Mouse (Mus musculus): ENCODE data around the gene Txnrd2. TPM values are rescaled to one million over a fixed set of nuclear protein-coding genes. Genes with fewer than 3 reads are reported as not detected.

Txnrd2 gene
- total and polyA plus RNA-seq, 3 experiments = 14.6 to 24.1 (median 22.0) TPM

DNA sequence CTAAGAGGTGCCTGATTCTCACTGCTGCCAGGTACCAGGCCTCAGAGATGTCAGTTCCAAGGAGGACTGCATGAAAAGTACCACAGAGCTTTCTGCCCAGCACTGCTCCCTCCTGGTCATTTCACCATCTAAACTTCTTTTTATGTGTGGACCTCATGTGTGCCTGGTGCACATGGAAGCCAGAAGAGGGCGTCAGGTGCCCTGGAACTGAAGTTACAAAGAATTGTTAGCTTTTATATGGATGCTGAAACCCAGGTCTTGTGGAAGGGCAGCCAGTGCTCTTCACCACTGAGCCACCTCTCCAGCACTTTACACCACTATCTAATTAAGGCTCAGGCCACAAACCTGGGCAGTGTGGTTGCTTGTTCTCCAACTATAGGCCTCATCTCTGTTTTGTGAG lies 44.6 kb downstream of the Txnrd2 start:
- no peaks in the 10 kb centered on the region for H3K9me3 ChIP-seq (replicated peaks; ENCODE audit: low read length)
- in situ Hi-C loops (cut with MboI; ENCODE audit: low pct_ligation_motif_present, low pct_unique_long_range_greater_than_20kb, low sequenced_read_pairs) (no loop called here), dilution Hi-C loops (cut with MboI; ENCODE audit: extremely low pct_ligation_motif_present, extremely low pct_unique_long_range_greater_than_20kb, low sequenced_read_pairs) (no loop called here)
- no peaks in the 10 kb centered on the region for H3K79me2 ChIP-seq (replicated peaks; ENCODE audit: control insufficient read depth, extremely low read depth, insufficient read depth, poor library complexity, severe bottlenecking)
- no peaks in the 10 kb centered on the region for H3K4me1 ChIP-seq (ENCODE audit: control insufficient read depth in 1 of 2, insufficient read depth in 2 of 2)
- no peak overlapping the region for H3K4me3 ChIP-seq (replicated peaks in 1 of 3; ENCODE audit: low read depth in 2 of 3, low read length in 2 of 3, poor library complexity in 1 of 3)
- no peak overlapping the region for H3K27ac ChIP-seq (ENCODE audit: insufficient read depth, low read depth)
- TF ChIP-seq RAD21 (IDR thresholded peaks at IDR 0.05; ENCODE audit: low read depth, low read length) = peak; percentile 37
- no peak for TF ChIP-seq POLR2AphosphoS2 (IDR thresholded peaks at IDR 0.05; ENCODE audit: low read depth, low read length)
- TF ChIP-seq JUN (IDR thresholded peaks at IDR 0.05; ENCODE audit: insufficient read depth, low read depth, low read length) = no peak
- TF ChIP-seq CHD2 (IDR thresholded peaks at IDR 0.05; ENCODE audit: low read length) = no peak
- peak in 1 of 2 experiments; percentile 65; a peak in 2 of 4 replicates for TF ChIP-seq CTCF (conservative IDR thresholded peaks at IDR 0.05 in 1 of 2, IDR thresholded peaks at IDR 0.05 in 1 of 2; ENCODE audit: low read depth in 2 of 2, low read length in 2 of 2)
- TF ChIP-seq EP300 (IDR thresholded peaks at IDR 0.05; ENCODE audit: low read length) = no peak
- TF ChIP-seq SMC3 (IDR thresholded peaks at IDR 0.05; ENCODE audit: low read depth, low read length) = peak; percentile 51
- no peak for TF ChIP-seq MAX (IDR thresholded peaks at IDR 0.05; ENCODE audit: low read length)
- TF ChIP-seq MEF2A (IDR thresholded peaks at IDR 0.05; ENCODE audit: borderline replicate concordance, low read depth, low read length) = no peak
- TF ChIP-seq MYC (IDR thresholded peaks at IDR 0.05; ENCODE audit: low read depth, low read length) = no peak
- TF ChIP-seq UBTF (IDR thresholded peaks at IDR 0.05; ENCODE audit: low read depth, low read length) = no peak
- H3K4me2 ChIP-seq (ENCODE audit: insufficient read depth, low read depth, poor library complexity, severe bottlenecking) = no peak overlapping the region
- no peaks in the 10 kb centered on the region for H3K27me3 ChIP-seq (replicated peaks)
- H3K36me3 ChIP-seq (replicated peaks in 1 of 2; ENCODE audit: control insufficient read depth in 1 of 2, insufficient read depth in 1 of 2, low read length in 1 of 2) = peaks cover 20 to 91% of the 10 kb centered on the region in 2 experiments
- H3K9ac ChIP-seq (ENCODE audit: insufficient read depth, low read depth) = no peak overlapping the region
- DNase-seq (ENCODE audit: extremely low read depth) = peak; percentile 21

DNA sequence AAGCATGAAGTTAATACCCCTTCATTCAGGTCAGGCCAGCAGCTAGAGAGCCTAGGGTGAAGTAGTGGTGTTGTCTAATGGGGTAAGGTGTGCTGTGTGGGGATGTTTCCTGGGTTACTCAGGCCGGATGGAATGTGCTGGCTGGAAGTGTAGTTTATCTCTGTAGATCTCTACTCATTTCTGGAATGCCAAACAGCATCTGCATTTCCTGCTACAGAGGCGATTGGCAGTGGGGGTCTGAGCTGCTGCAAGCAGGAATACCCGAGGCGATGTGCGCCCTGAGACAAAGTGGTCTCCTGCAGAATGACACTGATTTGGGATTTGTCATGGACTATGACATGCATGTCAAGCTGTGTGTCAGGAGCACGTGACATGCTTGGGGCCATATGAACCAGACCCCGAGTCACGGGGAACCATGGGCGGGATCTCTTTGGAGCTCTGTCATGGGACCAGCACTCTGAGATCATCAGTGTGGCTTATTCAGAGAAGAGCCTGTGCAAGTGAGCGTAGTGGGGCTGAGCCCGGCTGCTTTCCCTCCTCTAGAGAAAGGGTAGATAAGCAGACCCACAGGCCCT lies 45.3 kb downstream of the Txnrd2 start:
- no peaks in the 10 kb centered on the region for H3K9me3 ChIP-seq (replicated peaks; ENCODE audit: low read length)
- H3K36me3 ChIP-seq (replicated peaks in 1 of 2; ENCODE audit: control insufficient read depth in 1 of 2, insufficient read depth in 1 of 2, low read length in 1 of 2) = peaks cover 18 to 94% of the 10 kb centered on the region in 2 experiments
- DNase-seq (ENCODE audit: extremely low read depth) = no peak
- no peaks in the 10 kb centered on the region for H3K4me1 ChIP-seq (ENCODE audit: control insufficient read depth in 1 of 2, insufficient read depth in 2 of 2)
- no peak overlapping the region for H3K27ac ChIP-seq (ENCODE audit: insufficient read depth, low read depth)
- no peaks in the 10 kb centered on the region for H3K79me2 ChIP-seq (replicated peaks; ENCODE audit: control insufficient read depth, extremely low read depth, insufficient read depth, poor library complexity, severe bottlenecking)
- H3K4me3 ChIP-seq (replicated peaks in 1 of 3; ENCODE audit: low read depth in 2 of 3, low read length in 2 of 3, poor library complexity in 1 of 3) = no peak overlapping the region
- H3K4me2 ChIP-seq (ENCODE audit: insufficient read depth, low read depth, poor library complexity, severe bottlenecking) = no peak overlapping the region
- in situ Hi-C loops (cut with MboI; ENCODE audit: low pct_ligation_motif_present, low pct_unique_long_range_greater_than_20kb, low sequenced_read_pairs) (no loop called here), dilution Hi-C loops (cut with MboI; ENCODE audit: extremely low pct_ligation_motif_present, extremely low pct_unique_long_range_greater_than_20kb, low sequenced_read_pairs) (no loop called here)
- TF ChIP-seq IRF4 (IDR thresholded peaks at IDR 0.05; ENCODE audit: low read depth, low read length) (no peak), NELFE (IDR thresholded peaks at IDR 0.05; ENCODE audit: low read depth, low read length) (no peak), ZMIZ1 (IDR thresholded peaks at IDR 0.05; ENCODE audit: low read depth, low read length) (no peak), KAT2A (IDR thresholded peaks at IDR 0.05; ENCODE audit: insufficient replicate concordance, low read length) (no peak), USF2 (conservative IDR thresholded peaks at IDR 0.05; ENCODE audit: low read depth, low read length) (no peak)
- H3K27me3 ChIP-seq (replicated peaks) = no peaks in the 10 kb centered on the region
- H3K9ac ChIP-seq (ENCODE audit: insufficient read depth, low read depth) = no peak overlapping the region
